Mouse (Mus musculus) midbrain, embryonic 10.5 days (tissue): ENCODE measurements around the gene Pnmt. TPM values are rescaled to one million over a fixed set of nuclear protein-coding genes. Genes with fewer than 3 reads are reported as not detected.
A peak's percentile ranks its signal among the peaks of the same experiment; 100 is the strongest.

Experiments used
- DNase-seq: peaks from one replicate; pipeline ENCODE4 v3.0.0-alpha.2; 2017; ENCODE audit warnings: low spot score
- H3K27ac ChIP-seq: fragments of 300-500 bp; sonication (generic); replicated peaks from 2 replicates; pipeline ENCODE4 v1.5.1; 2016; ENCODE audit warnings: mild to moderate bottlenecking
- H3K27me3 ChIP-seq: fragments of 300-500 bp; sonication (generic); 2 replicates; pipeline ENCODE4 v1.6.1; 2016; ENCODE audit warnings: low read depth, mild to moderate bottlenecking; ENCODE audit not compliant: poor library complexity, severe bottlenecking
- H3K36me3 ChIP-seq: fragments of 300-500 bp; sonication (generic); 2 replicates; pipeline ENCODE4 v1.6.1; 2016; ENCODE audit warnings: mild to moderate bottlenecking, moderate library complexity
- H3K4me1 ChIP-seq: fragments of 300-500 bp; sonication (generic); 2 replicates; pipeline ENCODE4 v1.6.1; 2016
- H3K4me3 ChIP-seq: fragments of 300-500 bp; sonication (generic); 2 replicates; pipeline ENCODE4 v1.5.1; 2016; ENCODE audit warnings: mild to moderate bottlenecking, moderate library complexity
- H3K9me3 ChIP-seq: fragments of 300-500 bp; sonication (generic); replicated peaks from 2 replicates; pipeline ENCODE4 v1.6.1; 2016; ENCODE audit warnings: mild to moderate bottlenecking
- WGBS: fragments of 180-500 bp; shearing (Covaris S2); methylation state at CpG from one replicate; pipeline ENCODE4 v1.1.7; 2016; 5-methylcytosine and 5-hydroxymethylcytosine counted together
- polyA plus RNA-seq: library from polyadenylated mRNA; unstranded; fragments of >200 nt; fragmentation: Nextera tagmentation; extraction: Ambion mirVana; gene quantifications from 2 replicates; pipeline ENCODE4 v1.2.1, GENCODE M21; 2016

Gene Pnmt
- polyA plus RNA-seq, 1 experiment from 2014 or later = not detected

- peaks cover 100% of the 10 kb centered on the region for H3K27me3 ChIP-seq
- peak; percentile 17 for DNase-seq
- no peaks in the 10 kb centered on the region for H3K36me3 ChIP-seq
- peak overlapping the region; percentile 68 for H3K4me3 ChIP-seq
- peaks cover 46% of the 10 kb centered on the region for H3K4me1 ChIP-seq
- no peaks in the 10 kb centered on the region for H3K9me3 ChIP-seq
- peak overlapping the region; percentile 59; the same call in 1 of the 2 replicates for H3K27ac ChIP-seq
- WGBS = 3% methylated on average over 9 of the region's 9 CpGs
Observed at GRCm38 (mm10) chr11:98349308-98349707, 36.9 kb upstream of the Pnmt start.

- Histone ChIP-seq H3K9me3 (no peaks in the 10 kb centered on the region), H3K27me3 (peaks cover 96% of the 10 kb centered on the region), H3K4me1 (peaks cover 42% of the 10 kb centered on the region), H3K4me3 (no peak overlapping the region), H3K36me3 (no peaks in the 10 kb centered on the region), H3K27ac (no peak overlapping the region)
- no peak for DNase-seq
- WGBS = 78% methylated on average over 18 of the region's 18 CpGs
Observed at GRCm38 (mm10) chr11:98352272-98352990, 33.8 kb upstream of the Pnmt start.

GRCm38 (mm10) chr11:98353651-98354211 is 32.5 kb upstream of the Pnmt start:
- no peaks in the 10 kb centered on the region for H3K36me3 ChIP-seq
- peaks cover 85% of the 10 kb centered on the region for H3K27me3 ChIP-seq
- H3K9me3 ChIP-seq = no peaks in the 10 kb centered on the region
- WGBS = 47% methylated on average over 8 of the region's 8 CpGs
- H3K27ac ChIP-seq = no peak overlapping the region
- peaks cover 36% of the 10 kb centered on the region for H3K4me1 ChIP-seq
- no peak overlapping the region for H3K4me3 ChIP-seq
- DNase-seq = no peak

GRCm38 (mm10) chr11:98354445-98354844 is 31.8 kb upstream of the Pnmt start:
- Histone ChIP-seq H3K4me3 (no peak overlapping the region), H3K4me1 (peaks cover 36% of the 10 kb centered on the region), H3K27me3 (peaks cover 78% of the 10 kb centered on the region), H3K27ac (no peak overlapping the region), H3K36me3 (no peaks in the 10 kb centered on the region), H3K9me3 (no peaks in the 10 kb centered on the region)
- no peak for DNase-seq
- WGBS = 62% methylated on average over 14 of the region's 14 CpGs

GRCm38 (mm10) chr11:98355732-98356299 is 30.4 kb upstream of the Pnmt start:
- WGBS = 13% methylated on average over 6 of the region's 6 CpGs
- Histone ChIP-seq H3K27me3 (peaks cover 64% of the 10 kb centered on the region), H3K27ac (no peak overlapping the region), H3K36me3 (no peaks in the 10 kb centered on the region), H3K9me3 (no peaks in the 10 kb centered on the region), H3K4me3 (no peak overlapping the region), H3K4me1 (peaks cover 48% of the 10 kb centered on the region)
- peak; percentile 62 for DNase-seq

- Histone ChIP-seq H3K4me1 (peaks cover 58% of the 10 kb centered on the region), H3K4me3 (peak overlapping the region; percentile 87), H3K36me3 (no peaks in the 10 kb centered on the region), H3K27me3 (peaks cover 54% of the 10 kb centered on the region), H3K9me3 (no peaks in the 10 kb centered on the region), H3K27ac (peak overlapping the region; percentile 92)
- 78% methylated on average over 7 of the region's 7 CpGs for WGBS
- DNase-seq = no peak
Observed at GRCm38 (mm10) chr11:98356625-98357394, 29.4 kb upstream of the Pnmt start.

GRCm38 (mm10) chr11:98357396-98358160 is 28.7 kb upstream of the Pnmt start:
- Histone ChIP-seq H3K4me3 (peak overlapping the region; percentile 87), H3K36me3 (no peaks in the 10 kb centered on the region), H3K27ac (peak overlapping the region; percentile 92), H3K9me3 (no peaks in the 10 kb centered on the region), H3K27me3 (peaks cover 46% of the 10 kb centered on the region), H3K4me1 (peaks cover 66% of the 10 kb centered on the region)
- no peak for DNase-seq
- 13% methylated on average over 13 of the region's 13 CpGs for WGBS

- under 1% methylated on average over 59 of the region's 60 CpGs for WGBS
- DNase-seq = peak; percentile 92
- H3K27ac ChIP-seq = peak within 1 kb of the TSS; percentile 92
- H3K9me3 ChIP-seq = no peaks in the 10 kb centered on the region
- H3K27me3 ChIP-seq = peaks cover 38% of the 10 kb centered on the region
- peak within 1 kb of the TSS; percentile 87 for H3K4me3 ChIP-seq
- H3K4me1 ChIP-seq = peaks cover 71% of the 10 kb centered on the region
- H3K36me3 ChIP-seq = no peaks in the 10 kb centered on the region
Observed at GRCm38 (mm10) chr11:98358161-98359083, 27.8 kb upstream of the Pnmt start, which contains the start of gene Stard3. Gene Stard3, plus strand, starts transcription at chr11:98358368.

GRCm38 (mm10) chr11:98360866-98361521 is 25.3 kb upstream of the Pnmt start:
- 41% methylated on average over 9 of the region's 9 CpGs for WGBS
- Histone ChIP-seq H3K27me3 (peaks cover 16% of the 10 kb centered on the region), H3K4me3 (peak overlapping the region; percentile 36), H3K36me3 (peaks cover 5% of the 10 kb centered on the region; the same call in 1 of the 2 replicates), H3K27ac (peak overlapping the region; percentile 79), H3K4me1 (peaks cover 60% of the 10 kb centered on the region), H3K9me3 (no peaks in the 10 kb centered on the region)
- DNase-seq = peak; percentile 45

GRCm38 (mm10) chr11:98363817-98364216 is 22.4 kb upstream of the Pnmt start:
- no peak overlapping the region for H3K27ac ChIP-seq
- WGBS = 82% methylated on average over 5 of the region's 5 CpGs
- no peaks in the 10 kb centered on the region for H3K27me3 ChIP-seq
- H3K36me3 ChIP-seq = peaks cover 11% of the 10 kb centered on the region; the same call in 1 of the 2 replicates
- H3K4me3 ChIP-seq = no peak overlapping the region
- H3K4me1 ChIP-seq = peaks cover 42% of the 10 kb centered on the region
- no peaks in the 10 kb centered on the region for H3K9me3 ChIP-seq
- DNase-seq = no peak

GRCm38 (mm10) chr11:98364410-98364809 is 21.8 kb upstream of the Pnmt start:
- Histone ChIP-seq H3K27ac (no peak overlapping the region), H3K27me3 (no peaks in the 10 kb centered on the region), H3K36me3 (peaks cover 11% of the 10 kb centered on the region; the same call in 1 of the 2 replicates), H3K4me1 (peaks cover 41% of the 10 kb centered on the region), H3K4me3 (no peak overlapping the region), H3K9me3 (no peaks in the 10 kb centered on the region)
- DNase-seq = no peak
- WGBS = 97% methylated on average over 5 of the region's 5 CpGs
